Mouse (Mus musculus) gastrocnemius, postnatal 36 days (tissue): ENCODE results near the gene Kcnq4. TPM values are rescaled to one million over a fixed set of nuclear protein-coding genes. Genes with fewer than 3 reads are reported as not detected.
A peak's percentile ranks its signal among the peaks of the same experiment; 100 is the strongest.

ENCODE experiments used
- DNase-seq, 2 experiments: peaks; one replicate each; pipeline ENCODE4 v3.0.0; 2022
- intact Hi-C: fragments of 180-260 bp; cut with DNase I; formaldehyde crosslinking; loops from one replicate; pipeline ENCODE4 v1.15.1; 2025
- long read RNA-seq, 2 experiments: library from polyadenylated mRNA; stranded (forward); transcript quantifications; one replicate each; pipeline ENCODE4 v2.0.0; 2021
- total RNA-seq, 2 experiments: library from RNA; stranded (reverse); gene quantifications; 2 replicates each; pipeline ENCODE4 v1.2.3; 2021

Gene Kcnq4
- total RNA-seq = 10 to 100 TPM; 18.6 to 18.9 TPM
- long read RNA-seq, experiment 1, partial matches to known transcripts = 2 of 51 reads
- long read RNA-seq, experiment 1, other reads (novel, unspliced or antisense) = 49 of 51 reads
- long read RNA-seq, experiment 2, partial matches to known transcripts = 1 of 77 reads
- long read RNA-seq, experiment 2, other reads (novel, unspliced or antisense) = 75 of 77 reads

- peak in 1 of 2 experiments; percentile 9 for DNase-seq
- intact Hi-C loops = no loop called here
Observed at GRCm38 (mm10) chr4:120747941-120748866, at the start of gene Kcnq4. Gene Kcnq4 (minus strand): TSS chr4:120748612.

GRCm38 (mm10) chr4:120796687-120797086 is 48.3 kb upstream of the Kcnq4 start:
- intact Hi-C loops = no loop called here
- DNase-seq = no peak

GRCm38 (mm10) chr4:120795646-120796045 is 47.2 kb upstream of the Kcnq4 start:
- DNase-seq = no peak
- intact Hi-C loops = no loop called here

GRCm38 (mm10) chr4:120792918-120793317 is 44.5 kb upstream of the Kcnq4 start:
- no peak for DNase-seq
- intact Hi-C loops = no loop called here

- intact Hi-C loops = no loop called here
- no peak for DNase-seq
Observed at GRCm38 (mm10) chr4:120790027-120790426, 41.6 kb upstream of the Kcnq4 start.

GRCm38 (mm10) chr4:120755801-120756200 is 7.4 kb upstream of the Kcnq4 start:
- intact Hi-C loops = loop anchor here (2.0 to 10.0 kb wide), 3 partner anchors 63 to 164 kb away; no protein-coding TSS in a partner anchor
- DNase-seq = no peak

- peak; percentile 64 to 67 for DNase-seq
- intact Hi-C loops = loop anchor here (2.0 to 10.0 kb wide), 3 partner anchors 62 to 163 kb away; no protein-coding TSS in a partner anchor
Observed at GRCm38 (mm10) chr4:120755299-120755698, 6.9 kb upstream of the Kcnq4 start.

GRCm38 (mm10) chr4:120749601-120750000 is 1.2 kb upstream of the Kcnq4 start:
- intact Hi-C loops = no loop called here
- DNase-seq = no peak

- DNase-seq = peak; percentile 40 to 42
- intact Hi-C loops = no loop called here
Observed at GRCm38 (mm10) chr4:120747243-120747792, 1.1 kb downstream of the Kcnq4 start.

GRCm38 (mm10) chr4:120746552-120747150 is 1.8 kb downstream of the Kcnq4 start:
- DNase-seq = peak in 1 of 2 experiments; percentile 38
- intact Hi-C loops = no loop called here

GRCm38 (mm10) chr4:120745731-120746551 is 2.5 kb downstream of the Kcnq4 start:
- peak; percentile 18 to 25 for DNase-seq
- intact Hi-C loops = no loop called here

- intact Hi-C loops = no loop called here
- no peak for DNase-seq
Observed at GRCm38 (mm10) chr4:120743636-120744035, 4.8 kb downstream of the Kcnq4 start.

GRCm38 (mm10) chr4:120741303-120741702 is 7.1 kb downstream of the Kcnq4 start:
- DNase-seq = no peak
- intact Hi-C loops = no loop called here

- DNase-seq = no peak
- intact Hi-C loops = no loop called here
Observed at GRCm38 (mm10) chr4:120734012-120734622, 14.3 kb downstream of the Kcnq4 start.

GRCm38 (mm10) chr4:120732737-120733136 is 15.7 kb downstream of the Kcnq4 start:
- intact Hi-C loops = no loop called here
- DNase-seq = no peak

GRCm38 (mm10) chr4:120731030-120731644 is 17.3 kb downstream of the Kcnq4 start:
- peak; percentile 45 to 57 for DNase-seq
- intact Hi-C loops = no loop called here

GRCm38 (mm10) chr4:120730574-120730973 is 17.8 kb downstream of the Kcnq4 start:
- intact Hi-C loops = no loop called here
- no peak for DNase-seq

GRCm38 (mm10) chr4:120730146-120730545 is 18.3 kb downstream of the Kcnq4 start:
- intact Hi-C loops = no loop called here
- DNase-seq = peak in 1 of 2 experiments; percentile 22

GRCm38 (mm10) chr4:120729441-120729840 is 19.0 kb downstream of the Kcnq4 start:
- no peak for DNase-seq
- intact Hi-C loops = no loop called here
